Comparison of ENCODE assay signal across 19 mouse cellular contexts in genomic region chr10:76802500-76802885, GRCm38 (mm10).
A peak's percentile ranks its signal among the peaks of the same experiment; 100 is the strongest.
DNase-seq lines count a peak whose midpoint lies in the region; ATAC-seq and TF ChIP-seq lines count a peak whose summit lies in the region.
"Had no signal": no experiment of that assay in that cellular context is flagged by ENCODE, and none has a peak within 500 bp of the region (broad histone marks: within the 10 kb centered on the region; RNA-seq: fewer than 3 reads in every experiment).

No protein-coding gene starts in this region.

- H3K4me3 ChIP-seq in hindbrain, embryonic 13.5 days: no peak overlapping the region
- H3K4me3 ChIP-seq in hindbrain, embryonic 12.5 days: no peak overlapping the region
- no peak overlapping the region for H3K4me3 ChIP-seq in hindbrain, postnatal 0 days (ENCODE audit: low read length)
- H3K4me3 ChIP-seq: embryonic facial prominence, embryonic 15.5 days; forebrain, embryonic 15.5 days; heart, adult 2 months; heart, embryonic 13.5 days; limb, embryonic 13.5 days; liver, embryonic 12.5 days; midbrain, embryonic 10.5 days; neural tube, embryonic 15.5 days had no signal

- no peak for ATAC-seq in hindbrain, embryonic 13.5 days (ENCODE audit: low FRiP score)
- no peak for ATAC-seq in hindbrain, embryonic 12.5 days (ENCODE audit: low FRiP score)
- peak; percentile 13; the same call in 1 of the 2 replicates for ATAC-seq in hindbrain, postnatal 0 days
- ATAC-seq: forebrain, embryonic 15.5 days; liver, embryonic 12.5 days; Patski had no signal

- peak; percentile 55 for DNase-seq in cerebellum, adult 8-10 months
- no peak for DNase-seq in cerebellum, postnatal 4 days (ENCODE audit: low spot score in 2 of 2)
- DNase-seq in 3T3-L1 (ENCODE audit: low read depth, low spot score): peak; percentile 50
- DNase-seq in hindbrain, postnatal 0 days (ENCODE audit: low spot score): no peak
- no peak for DNase-seq in T-cell, adult 2 months (ENCODE audit: low spot score)
- DNase-seq: gastrocnemius, postnatal 25 days; kidney, adult 18-20 months; spleen, adult 18-20 months had no signal

- WGBS in hindbrain, embryonic 13.5 days: 87% methylated on average over 4 of the region's 4 CpGs
- 92% methylated on average over 4 of the region's 4 CpGs for WGBS in hindbrain, embryonic 12.5 days
- WGBS in hindbrain, postnatal 0 days: 78% methylated on average over 4 of the region's 4 CpGs

- TF ChIP-seq CTCF in hindbrain, postnatal 0 days (IDR thresholded peaks at IDR 0.05; ENCODE audit: low read depth): no peak

- peaks cover 18% of the 10 kb centered on the region for H3K4me1 ChIP-seq in hindbrain, embryonic 13.5 days (replicated peaks)
- H3K4me1 ChIP-seq in hindbrain, embryonic 12.5 days: peaks cover 11% of the 10 kb centered on the region
- peaks cover 19% of the 10 kb centered on the region for H3K4me1 ChIP-seq in hindbrain, postnatal 0 days (ENCODE audit: insufficient read depth, low read length)
- H3K4me1 ChIP-seq: limb, embryonic 13.5 days; liver, embryonic 12.5 days had no signal

- H3K36me3 ChIP-seq in hindbrain, embryonic 13.5 days: peaks cover 12% of the 10 kb centered on the region; the same call in 1 of the 2 replicates
- H3K36me3 ChIP-seq in hindbrain, embryonic 12.5 days: peaks cover 7% of the 10 kb centered on the region; the same call in 1 of the 2 replicates
- H3K36me3 ChIP-seq in hindbrain, postnatal 0 days (ENCODE audit: insufficient read depth, low read length): no peaks in the 10 kb centered on the region
- H3K36me3 ChIP-seq: embryonic facial prominence, embryonic 15.5 days; heart, embryonic 13.5 days; liver, embryonic 12.5 days had no signal

- no peak overlapping the region for H3K4me2 ChIP-seq in hindbrain, embryonic 13.5 days
- H3K4me2 ChIP-seq in hindbrain, embryonic 12.5 days (replicated peaks): no peak overlapping the region
- no peak overlapping the region for H3K4me2 ChIP-seq in hindbrain, postnatal 0 days (ENCODE audit: low read depth, low read length)
- H3K4me2 ChIP-seq: embryonic facial prominence, embryonic 15.5 days; forebrain, embryonic 15.5 days; heart, embryonic 13.5 days; limb, embryonic 13.5 days; liver, embryonic 12.5 days; neural tube, embryonic 15.5 days had no signal

- H3K9me3 ChIP-seq in hindbrain, embryonic 13.5 days: no peaks in the 10 kb centered on the region
- H3K9me3 ChIP-seq in hindbrain, embryonic 12.5 days (replicated peaks): no peaks in the 10 kb centered on the region
- no peaks in the 10 kb centered on the region for H3K9me3 ChIP-seq in hindbrain, postnatal 0 days (ENCODE audit: low read length)
- H3K9me3 ChIP-seq: embryonic facial prominence, embryonic 15.5 days; forebrain, embryonic 15.5 days; heart, embryonic 13.5 days; limb, embryonic 13.5 days; liver, embryonic 12.5 days; midbrain, embryonic 10.5 days; neural tube, embryonic 15.5 days had no signal

- H3K9ac ChIP-seq in hindbrain, embryonic 13.5 days: no peak overlapping the region; the same call in 1 of the 2 replicates
- no peak overlapping the region for H3K9ac ChIP-seq in hindbrain, embryonic 12.5 days
- no peak overlapping the region for H3K9ac ChIP-seq in hindbrain, postnatal 0 days (replicated peaks; ENCODE audit: low read length)
- H3K9ac ChIP-seq: embryonic facial prominence, embryonic 15.5 days; forebrain, embryonic 15.5 days; heart, embryonic 13.5 days; limb, embryonic 13.5 days; liver, embryonic 12.5 days; neural tube, embryonic 15.5 days had no signal

- H3K27me3 ChIP-seq in hindbrain, embryonic 13.5 days: no peaks in the 10 kb centered on the region
- no peaks in the 10 kb centered on the region for H3K27me3 ChIP-seq in hindbrain, embryonic 12.5 days
- H3K27me3 ChIP-seq in hindbrain, postnatal 0 days (ENCODE audit: insufficient read depth, low read length): no peaks in the 10 kb centered on the region
- H3K27me3 ChIP-seq: embryonic facial prominence, embryonic 15.5 days; forebrain, embryonic 15.5 days; heart, embryonic 13.5 days; limb, embryonic 13.5 days; liver, embryonic 12.5 days; neural tube, embryonic 15.5 days; Patski had no signal

- 0 out of 2 replicates have a peak overlapping the region, but pooled peaks have one; percentile 8 for H3K27ac ChIP-seq in hindbrain, embryonic 13.5 days
- H3K27ac ChIP-seq in hindbrain, embryonic 12.5 days: no peak overlapping the region
- H3K27ac ChIP-seq in hindbrain, postnatal 0 days: peak overlapping the region; percentile 75
- H3K27ac ChIP-seq: embryonic facial prominence, embryonic 15.5 days; forebrain, embryonic 15.5 days; heart, adult 2 months; heart, embryonic 13.5 days; limb, embryonic 13.5 days; liver, embryonic 12.5 days had no signal

Comparison
In these comparisons a context has a peak if more than half of its experiments do, and no peak if none do; other contexts are left out.
1. DNase-seq: peak in cerebellum, adult 8-10 months (single experiment) and 3T3-L1 (single experiment); none in cerebellum, postnatal 4 days (0 of 2), hindbrain, postnatal 0 days (single experiment) and T-cell, adult 2 months (single experiment).